Mouse (Mus musculus) hindbrain, postnatal 0 days (tissue): ENCODE measurements at regions not wholly inside any gene's neighbourhood (a gene's known extent, or its start where the extent isn't known, plus 50 kb on each side); places are given as distances from the start of the nearest gene placed in this dataset.

Source experiments
- ATAC-seq: fragments of 200-750 bp; cut with Nextera tagmentation; 2 replicates; pipeline ENCODE4 v1.8.0; 2017; ENCODE audit warnings: mild to moderate bottlenecking, moderate TSS enrichment, moderate library complexity
- DNase-seq: peaks from one replicate; pipeline ENCODE4 v3.0.0-alpha.2; 2015; ENCODE audit warnings: low spot score
- H3K27ac ChIP-seq: fragments of 300-500 bp; sonication (generic); 2 replicates; pipeline ENCODE4 v1.5.1; 2014; ENCODE audit warnings: mild to moderate bottlenecking
- H3K27me3 ChIP-seq: fragments of 300-500 bp; sonication (generic); 2 replicates; pipeline ENCODE4 v1.6.1; 2014; ENCODE audit warnings: low read length, mixed read lengths; ENCODE audit not compliant: insufficient read depth
- H3K36me3 ChIP-seq: fragments of 300-500 bp; sonication (generic); 2 replicates; pipeline ENCODE4 v1.6.1; 2014; ENCODE audit warnings: low read length, mixed read lengths; ENCODE audit not compliant: insufficient read depth
- H3K4me1 ChIP-seq: fragments of 300-500 bp; sonication (generic); 2 replicates; pipeline ENCODE4 v1.6.1; 2014; ENCODE audit warnings: antibody characterized with exemption, low read length, mixed read lengths; ENCODE audit not compliant: insufficient read depth
- H3K4me2 ChIP-seq: fragments of 300-500 bp; sonication (generic); 2 replicates; pipeline ENCODE4 v1.6.1; 2014; ENCODE audit warnings: low read depth, mild to moderate bottlenecking, low read length, moderate library complexity, mixed read lengths
- H3K4me3 ChIP-seq: fragments of 300-500 bp; sonication (generic); 2 replicates; pipeline ENCODE4 v1.5.1; 2014; ENCODE audit warnings: low read length
- H3K9ac ChIP-seq: fragments of 300-500 bp; sonication (generic); replicated peaks from 2 replicates; pipeline ENCODE4 v1.6.1; 2014; ENCODE audit warnings: mild to moderate bottlenecking, low read length, moderate library complexity, mixed read lengths
- H3K9me3 ChIP-seq: fragments of 300-500 bp; sonication (generic); 2 replicates; pipeline ENCODE4 v1.6.1; 2016; ENCODE audit warnings: low read length, mixed read lengths
- CTCF ChIP-seq: IDR thresholded peaks from 2 replicates; pipeline ENCODE4 v1.5.1; 2016; ENCODE audit warnings: antibody characterized with exemption, control low read depth, low read depth
- WGBS: fragments of 180-500 bp; shearing (Covaris S2); extraction: QIAGEN DNeasy Blood & Tissue Kit; methylation state at CpG from one replicate; pipeline ENCODE4 v1.1.7; 2014; 5-methylcytosine and 5-hydroxymethylcytosine counted together

GRCm38 (mm10) chr11:7827402-7827801 lies 613.7 kb upstream of the Igfbp3 start:
- Histone ChIP-seq H3K27ac (no peak overlapping the region), H3K4me2 (no peak overlapping the region), H3K9me3 (no peaks in the 10 kb centered on the region), H3K27me3 (no peaks in the 10 kb centered on the region), H3K4me3 (no peak overlapping the region), H3K9ac (no peak overlapping the region), H3K36me3 (no peaks in the 10 kb centered on the region), H3K4me1 (no peaks in the 10 kb centered on the region)
- no peak for TF ChIP-seq CTCF
- DNase-seq (no peak), ATAC-seq (no peak)
- 91% methylated on average over 1 of the region's 1 CpGs for WGBS

DNA sequence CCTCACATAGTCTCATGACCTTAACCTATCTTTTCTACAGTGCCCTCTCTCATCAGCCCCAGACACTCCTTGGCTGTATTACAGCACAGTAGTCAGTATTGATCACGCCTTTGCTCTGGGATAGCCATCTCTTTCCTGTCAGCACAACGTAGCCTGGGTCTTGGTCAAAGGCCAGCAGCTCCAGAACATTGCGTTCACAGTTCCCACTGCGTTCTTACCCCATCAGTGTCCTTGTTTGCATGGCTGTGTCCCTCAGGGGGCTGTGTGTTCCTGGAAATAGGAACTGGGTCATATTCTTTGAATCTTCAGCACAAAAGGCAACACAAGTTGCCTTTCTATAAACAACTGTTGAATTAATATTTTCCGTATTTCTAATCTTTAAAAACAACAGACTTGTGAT lies 602.0 kb upstream of the Igfbp3 start:
- H3K27ac ChIP-seq, result no peak overlapping the region
- no peaks in the 10 kb centered on the region for H3K4me1 ChIP-seq
- no peaks in the 10 kb centered on the region for H3K27me3 ChIP-seq
- no peak overlapping the region for H3K9ac ChIP-seq
- 86% methylated on average over 5 of the region's 5 CpGs for WGBS
- H3K36me3 ChIP-seq, result no peaks in the 10 kb centered on the region
- TF ChIP-seq CTCF, result no peak
- no peak overlapping the region for H3K4me3 ChIP-seq
- ATAC-seq, result no peak
- no peaks in the 10 kb centered on the region for H3K9me3 ChIP-seq
- H3K4me2 ChIP-seq, result no peak overlapping the region
- DNase-seq, result no peak

- DNase-seq (peak; percentile 40), ATAC-seq (no peak)
- WGBS, result 76% methylated on average over 2 of the region's 2 CpGs
- Histone ChIP-seq H3K4me3 (no peak overlapping the region), H3K4me2 (no peak overlapping the region), H3K9ac (no peak overlapping the region), H3K27me3 (no peaks in the 10 kb centered on the region), H3K4me1 (no peaks in the 10 kb centered on the region), H3K27ac (no peak overlapping the region), H3K9me3 (no peaks in the 10 kb centered on the region), H3K36me3 (no peaks in the 10 kb centered on the region)
- TF ChIP-seq CTCF, result no peak
Observed at GRCm38 (mm10) chr11:7814556-7814955, 600.8 kb upstream of the Igfbp3 start.

- WGBS, result 72% methylated on average over 2 of the region's 2 CpGs
- H3K4me3 ChIP-seq, result no peak overlapping the region
- H3K27me3 ChIP-seq, result no peaks in the 10 kb centered on the region
- DNase-seq, result no peak
- no peaks in the 10 kb centered on the region for H3K9me3 ChIP-seq
- no peaks in the 10 kb centered on the region for H3K4me1 ChIP-seq
- no peak overlapping the region for H3K9ac ChIP-seq
- no peak overlapping the region for H3K4me2 ChIP-seq
- TF ChIP-seq CTCF, result no peak
- H3K27ac ChIP-seq, result no peak overlapping the region
- no peaks in the 10 kb centered on the region for H3K36me3 ChIP-seq
- no peak for ATAC-seq
Observed at GRCm38 (mm10) chr11:7812436-7812835, 598.7 kb upstream of the Igfbp3 start.

GRCm38 (mm10) chr11:7809741-7810140 lies 596.0 kb upstream of the Igfbp3 start:
- Histone ChIP-seq H3K4me3 (no peak overlapping the region), H3K4me1 (no peaks in the 10 kb centered on the region), H3K9ac (no peak overlapping the region), H3K9me3 (no peaks in the 10 kb centered on the region), H3K27ac (no peak overlapping the region), H3K36me3 (no peaks in the 10 kb centered on the region), H3K27me3 (no peaks in the 10 kb centered on the region), H3K4me2 (no peak overlapping the region)
- WGBS, result 75% methylated on average over 2 of the region's 2 CpGs
- ATAC-seq, result no peak
- no peak for DNase-seq
- TF ChIP-seq CTCF, result no peak

DNA sequence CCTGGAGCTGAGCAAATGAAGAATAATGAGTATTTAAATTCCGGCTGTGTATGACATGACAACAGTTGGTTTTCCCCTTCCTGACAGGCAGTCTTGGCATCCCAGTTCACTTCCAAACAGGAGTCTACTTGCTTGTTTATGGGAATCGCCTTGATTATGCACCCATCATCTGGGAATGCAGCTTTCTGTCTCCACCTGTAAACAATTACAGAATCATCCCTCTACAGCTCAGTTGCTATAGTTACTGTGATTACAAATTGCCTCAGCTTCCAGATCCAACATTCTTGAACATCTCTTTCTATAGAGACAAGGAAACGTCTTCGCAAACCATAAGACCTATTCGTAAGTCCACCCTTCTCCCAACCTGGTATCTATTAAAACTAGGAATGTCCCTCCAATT lies 582.6 kb upstream of the Igfbp3 start:
- no peak for DNase-seq
- Histone ChIP-seq H3K9me3 (no peaks in the 10 kb centered on the region), H3K4me2 (no peak overlapping the region), H3K36me3 (no peaks in the 10 kb centered on the region), H3K4me1 (no peaks in the 10 kb centered on the region), H3K27me3 (no peaks in the 10 kb centered on the region), H3K4me3 (no peak overlapping the region), H3K9ac (no peak overlapping the region), H3K27ac (no peak overlapping the region)
- ATAC-seq, result no peak
- no peak for TF ChIP-seq CTCF
- WGBS, result 87% methylated on average over 5 of the region's 5 CpGs

- Histone ChIP-seq H3K9ac (no peak overlapping the region), H3K27ac (no peak overlapping the region), H3K36me3 (no peaks in the 10 kb centered on the region), H3K4me2 (no peak overlapping the region), H3K4me3 (no peak overlapping the region), H3K4me1 (no peaks in the 10 kb centered on the region), H3K9me3 (no peaks in the 10 kb centered on the region), H3K27me3 (no peaks in the 10 kb centered on the region)
- 58% methylated on average over 1 of the region's 1 CpGs for WGBS
- DNase-seq, result no peak
- ATAC-seq, result no peak
- no peak for TF ChIP-seq CTCF
Observed at GRCm38 (mm10) chr11:7794206-7794605, 580.5 kb upstream of the Igfbp3 start.
